Mouse (Mus musculus) adrenal gland, postnatal 4 days (tissue): ENCODE data around the gene Bicc1. TPM values are rescaled to one million over a fixed set of nuclear protein-coding genes. Genes with fewer than 3 reads are reported as not detected.

Experiments used
- DNase-seq, 2 experiments: peaks; one replicate each; pipeline ENCODE4 v3.0.0; 2021 to 2022; ENCODE audit warnings: low spot score in 2 of 2, mixed read lengths in 2 of 2
- long read RNA-seq, 2 experiments: library from polyadenylated mRNA; stranded (forward); transcript quantifications; one replicate each; pipeline ENCODE4 v2.0.0; 2021
- total RNA-seq, 2 experiments: library from RNA; stranded (reverse); gene quantifications; 2 replicates each; pipeline ENCODE4 v1.2.3; 2021

The Bicc1 gene
- 10 to 100 TPM; 33.7 to 53.9 TPM for total RNA-seq
- long read RNA-seq, experiment 1, full-length matches to known transcripts: 12 of 26 reads
- long read RNA-seq, experiment 1, partial matches to known transcripts: 4 of 26 reads
- long read RNA-seq, experiment 1, other reads (novel, unspliced or antisense): 10 of 26 reads
- long read RNA-seq, experiment 2, full-length matches to known transcripts: 15 of 39 reads
- long read RNA-seq, experiment 2, partial matches to known transcripts: 15 of 39 reads
- long read RNA-seq, experiment 2, other reads (novel, unspliced or antisense): 9 of 39 reads

- DNase-seq: peak; percentile 9 to 15
Measured at GRCm38 (mm10) chr10:71159676-71160235, at the start of gene Bicc1. Bicc1 (minus strand) TSS chr10:71159700.

- no peak for DNase-seq
Measured at GRCm38 (mm10) chr10:71201512-71201911, 42.0 kb upstream of the Bicc1 start.

- DNase-seq: no peak
Measured at GRCm38 (mm10) chr10:71200964-71201363, 41.5 kb upstream of the Bicc1 start.

GRCm38 (mm10) chr10:71198676-71199075 lies 39.2 kb upstream of the Bicc1 start:
- DNase-seq: no peak

GRCm38 (mm10) chr10:71197036-71197785 lies 37.7 kb upstream of the Bicc1 start:
- DNase-seq: no peak

GRCm38 (mm10) chr10:71195501-71195900 lies 36.0 kb upstream of the Bicc1 start:
- DNase-seq: no peak

GRCm38 (mm10) chr10:71194713-71195112 lies 35.2 kb upstream of the Bicc1 start:
- no peak for DNase-seq

GRCm38 (mm10) chr10:71193319-71193718 lies 33.8 kb upstream of the Bicc1 start:
- DNase-seq: no peak

- DNase-seq: no peak
Measured at GRCm38 (mm10) chr10:71192886-71193285, 33.4 kb upstream of the Bicc1 start.

GRCm38 (mm10) chr10:71188681-71189080 lies 29.2 kb upstream of the Bicc1 start:
- no peak for DNase-seq

GRCm38 (mm10) chr10:71185059-71185458 lies 25.6 kb upstream of the Bicc1 start:
- DNase-seq: no peak

- DNase-seq: no peak
Measured at GRCm38 (mm10) chr10:71183339-71184031, 24.0 kb upstream of the Bicc1 start.

GRCm38 (mm10) chr10:71181931-71182330 lies 22.4 kb upstream of the Bicc1 start:
- DNase-seq: no peak

- DNase-seq: no peak
Measured at GRCm38 (mm10) chr10:71181091-71181490, 21.6 kb upstream of the Bicc1 start.

GRCm38 (mm10) chr10:71180057-71180456 lies 20.6 kb upstream of the Bicc1 start:
- DNase-seq: no peak

GRCm38 (mm10) chr10:71177201-71177600 lies 17.7 kb upstream of the Bicc1 start:
- no peak for DNase-seq

- no peak for DNase-seq
Measured at GRCm38 (mm10) chr10:71176341-71176740, 16.8 kb upstream of the Bicc1 start.

GRCm38 (mm10) chr10:71175280-71175679 lies 15.8 kb upstream of the Bicc1 start:
- no peak for DNase-seq

- no peak for DNase-seq
Measured at GRCm38 (mm10) chr10:71171414-71171813, 11.9 kb upstream of the Bicc1 start.

GRCm38 (mm10) chr10:71170771-71171170 lies 11.3 kb upstream of the Bicc1 start:
- DNase-seq: no peak

- DNase-seq: no peak
Measured at GRCm38 (mm10) chr10:71169811-71170210, 10.3 kb upstream of the Bicc1 start.

- DNase-seq: no peak
Measured at GRCm38 (mm10) chr10:71169171-71169570, 9.7 kb upstream of the Bicc1 start.
